Mouse (Mus musculus) layer of hippocampus, adult 18-20 months (tissue): ENCODE results near the gene Steap2. TPM values are rescaled to one million over a fixed set of nuclear protein-coding genes. Genes with fewer than 3 reads are reported as not detected.

Source experiments
- DNase-seq, 2 experiments: peaks; one replicate each; pipeline ENCODE4 v3.0.0; 2022; ENCODE audit warnings: low spot score in 2 of 2
- total RNA-seq, 2 experiments: library from RNA; stranded (reverse); gene quantifications; 2 replicates each; pipeline ENCODE4 v1.2.3; 2021

Steap2 gene
- total RNA-seq, 2 experiments from 2014 or later: 5.0 to 6.4 TPM

DNA sequence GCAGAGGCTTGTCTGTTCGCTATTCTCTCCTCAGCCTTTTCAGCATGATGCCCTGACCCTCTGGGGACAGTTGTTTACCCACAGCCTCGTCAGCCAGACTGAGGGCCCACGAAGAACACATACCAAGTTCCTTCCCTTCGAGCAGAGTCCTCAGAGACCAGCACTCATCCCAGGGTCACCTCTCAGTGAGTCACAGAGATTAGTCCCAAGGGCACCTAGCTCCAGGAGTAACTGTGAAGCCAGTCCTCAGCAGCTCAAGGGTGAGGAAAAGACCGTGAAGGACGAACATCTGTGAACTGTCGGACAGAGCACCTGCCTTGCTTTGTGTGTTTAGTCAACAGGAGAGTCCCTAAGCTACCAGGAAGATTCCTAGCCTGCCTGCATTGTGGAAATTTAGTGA is 25.5 kb downstream of the Steap2 start:
- no peak for DNase-seq

- no peak for DNase-seq
These were observed 29.9 kb downstream of the Steap2 start for GRCm38 (mm10) chr5:5664371-5664926.

- peak; percentile 81 to 92 for DNase-seq
These were observed 30.6 kb downstream of the Steap2 start, which contains the start of gene Cfap69 for GRCm38 (mm10) chr5:5663655-5664370. Cfap69 (minus strand) TSS chr5:5664239.

DNA sequence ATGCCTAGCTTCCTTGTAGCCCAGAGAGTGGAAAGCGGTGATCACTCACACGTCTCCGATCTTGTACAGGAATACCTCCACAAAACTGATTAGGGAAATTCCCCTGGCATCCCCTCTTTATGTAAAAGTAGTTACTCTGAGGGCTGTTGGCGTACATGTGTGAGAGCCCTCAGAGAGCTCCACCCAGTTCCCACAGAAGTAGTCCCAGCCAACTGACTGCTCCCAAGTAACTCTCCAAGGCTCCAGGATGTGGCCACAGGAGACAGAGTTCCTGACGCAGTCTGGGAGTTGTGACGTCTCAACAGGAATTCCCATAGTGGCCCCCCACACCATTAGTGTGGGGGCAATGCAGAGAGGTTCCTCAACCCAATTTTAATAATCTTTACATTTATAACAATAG is 31.3 kb downstream of the Steap2 start:
- DNase-seq: no peak

DNA sequence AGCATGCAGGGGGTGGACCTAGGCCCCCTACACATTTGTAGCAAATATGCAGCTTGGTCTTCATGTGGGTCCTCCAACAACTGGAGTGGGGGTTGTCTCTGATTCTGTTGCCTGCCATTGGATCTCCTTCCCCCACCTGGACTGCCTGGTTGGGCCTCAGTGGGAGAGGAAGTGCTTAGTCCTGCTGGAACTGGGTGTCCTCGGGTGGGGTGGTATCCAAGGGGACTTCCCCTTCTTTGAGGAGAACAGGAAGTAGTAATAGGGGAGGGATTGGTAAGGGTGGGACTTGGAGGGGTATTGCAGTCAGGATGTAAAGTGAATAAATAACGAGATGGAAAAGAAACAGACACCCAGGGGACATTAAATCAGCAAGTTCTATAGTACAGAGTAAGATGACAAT is 35.7 kb downstream of the Steap2 start:
- no peak for DNase-seq

- no peak for DNase-seq
These were observed 36.4 kb downstream of the Steap2 start for GRCm38 (mm10) chr5:5657932-5658331.

- peak; percentile 27 to 69 for DNase-seq
These were observed 45.4 kb downstream of the Steap2 start for GRCm38 (mm10) chr5:5648817-5649569.

- DNase-seq: no peak
These were observed 48.2 kb downstream of the Steap2 start for GRCm38 (mm10) chr5:5646173-5646572.

DNA sequence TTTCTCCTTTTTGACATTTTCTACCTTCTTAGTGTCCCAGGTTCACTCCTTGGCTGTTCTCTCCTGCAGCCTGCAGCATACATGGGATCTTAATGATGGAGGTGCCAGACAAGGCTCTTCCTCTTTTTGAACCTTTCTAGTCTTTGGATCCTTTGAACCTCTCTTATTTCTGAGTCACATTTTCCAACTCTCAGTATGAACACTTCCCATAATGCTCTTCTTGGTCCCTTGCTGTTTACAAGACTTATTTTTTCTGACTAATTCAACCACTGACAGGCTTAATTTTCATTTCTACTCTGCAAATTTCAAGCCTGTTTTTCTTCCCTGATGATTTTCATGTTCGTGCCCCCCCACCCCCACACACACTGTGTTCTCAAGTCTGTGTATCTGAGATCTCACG is 55.9 kb downstream of the Steap2 start:
- peak in 1 of 2 experiments; percentile 12 for DNase-seq

GRCm38 (mm10) chr5:5625491-5625890 is 68.9 kb downstream of the Steap2 start:
- DNase-seq: no peak

DNA sequence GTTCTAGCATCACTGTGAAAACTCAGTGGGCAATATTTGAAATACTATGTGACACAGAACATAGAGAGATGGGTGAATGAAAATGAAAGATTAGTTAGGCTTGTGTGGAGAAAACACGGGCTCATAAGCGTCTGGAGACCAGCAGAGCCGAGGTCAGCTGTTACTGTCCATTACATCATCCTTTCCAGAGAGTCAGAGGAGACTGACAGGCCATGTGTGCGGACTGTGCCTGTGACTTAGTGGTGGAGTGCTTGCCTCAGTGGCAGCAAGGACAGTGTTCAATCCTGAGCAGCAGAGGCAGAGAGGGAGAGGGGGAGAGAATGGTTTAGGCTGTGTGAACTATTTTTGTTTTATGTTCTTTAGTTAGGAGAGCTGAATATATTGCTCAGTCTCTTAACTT is 76.0 kb downstream of the Steap2 start:
- no peak for DNase-seq

Other genes with a start within 250 kb of the Steap2 start
- not detected for gene 1700015F17Rik, start 215.4 kb downstream of the Steap2 start, total RNA-seq
- gene Cldn12, start 179.6 kb downstream of the Steap2 start, total RNA-seq: 10 to 100 TPM; 25.8 to 31.2 TPM
- 10 to 100 TPM in 1 of 2 experiments, 1 to 10 TPM in 1; 9.8 to 10.5 TPM for gene Gtpbp10, start 135.0 kb downstream of the Steap2 start, total RNA-seq
- not detected for gene Gm8773, start 120.8 kb downstream of the Steap2 start, total RNA-seq
- 10 to 100 TPM; 10.8 to 12.7 TPM for gene Cfap69, start 30.3 kb downstream of the Steap2 start, total RNA-seq
- gene Steap1, start 54.7 kb upstream of the Steap2 start, total RNA-seq: under 1 TPM in 1 of 2 experiments, not detected in 1; 0.42 TPM